ENCODE assay signal across 8 mouse cellular contexts in the genomic region with DNA sequence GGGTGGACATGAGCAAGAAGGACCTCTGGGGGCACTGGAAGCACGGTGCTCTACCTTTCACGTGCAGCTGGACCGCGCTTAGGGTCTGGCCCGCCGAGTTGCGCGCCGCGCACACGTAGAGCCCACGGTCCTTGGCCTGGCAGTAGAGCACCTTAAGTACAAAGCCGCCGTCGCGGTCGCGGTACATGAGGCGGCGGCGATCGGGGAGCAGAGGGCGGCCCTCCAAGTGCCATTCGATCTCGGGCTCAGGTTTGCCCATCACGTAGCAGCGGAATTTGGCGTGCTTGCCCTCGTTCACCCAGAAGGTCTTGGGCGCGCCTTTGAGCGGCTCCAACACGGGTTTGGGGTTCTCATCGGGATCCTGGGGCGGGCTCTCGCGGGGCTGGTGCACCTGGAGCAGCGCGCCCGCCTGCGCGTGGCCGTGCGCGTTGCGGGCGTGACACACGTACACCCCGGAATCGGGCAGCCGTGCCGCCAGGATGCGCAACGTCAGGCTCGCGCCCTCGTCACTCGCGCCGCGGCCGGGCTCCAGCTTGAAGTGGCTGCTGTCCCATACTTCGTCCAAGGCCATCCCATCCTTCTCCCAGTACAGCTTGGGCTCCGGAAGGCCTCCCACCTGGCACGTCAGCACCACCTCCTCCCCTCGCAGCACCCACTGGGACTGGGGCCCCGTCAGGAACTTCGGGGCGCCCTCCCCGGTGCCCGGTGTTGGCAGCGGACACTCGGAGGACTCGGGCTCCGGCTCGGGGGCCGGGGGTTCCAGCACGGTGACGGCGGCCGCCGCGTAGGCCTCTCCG. TPM values are rescaled to one million over a fixed set of nuclear protein-coding genes. Genes with fewer than 3 reads are reported as not detected.
DNase-seq lines count a peak whose midpoint lies in the region; ATAC-seq and TF ChIP-seq lines count a peak whose summit lies in the region.

No protein-coding gene starts in this region.

- no peak for TF ChIP-seq CTCF in kidney, adult 2 months (conservative IDR thresholded peaks at IDR 0.05; ENCODE audit: insufficient read depth, insufficient read length, low read depth, low read length)
- no peak for TF ChIP-seq CTCF in thymus, adult 2 months (IDR thresholded peaks at IDR 0.05; ENCODE audit: borderline replicate concordance, control insufficient read depth, extremely low read depth, insufficient read depth, low read length, poor library complexity)

- peaks cover 50% of the 10 kb centered on the region for H3K27me3 ChIP-seq in embryonic facial prominence, embryonic 10.5 days (replicated peaks; ENCODE audit: low read depth, poor library complexity, severe bottlenecking)
- no peaks in the 10 kb centered on the region for H3K27me3 ChIP-seq in kidney, adult 2 months (replicated peaks; ENCODE audit: control insufficient read depth, insufficient read depth, low read length)
- H3K27me3 ChIP-seq in limb, embryonic 13.5 days: peaks cover 7% of the 10 kb centered on the region; the same call in 1 of the 2 replicates
- peaks cover 18% of the 10 kb centered on the region; the same call in 1 of the 2 replicates for H3K27me3 ChIP-seq in thymus, adult 2 months (ENCODE audit: control insufficient read depth, insufficient read depth, low read length)

- peak overlapping the region; percentile 99 for H3K9ac ChIP-seq in limb, embryonic 13.5 days

- peak; percentile 74 for DNase-seq in layer of hippocampus, adult 11-12 months (ENCODE audit: low spot score)
- DNase-seq in layer of hippocampus, adult 9-10 months (ENCODE audit: low spot score): no peak
- DNase-seq in embryonic facial prominence, embryonic 10.5 days (ENCODE audit: low spot score): peak; percentile 78
- DNase-seq in heart, adult 11 months: peak; percentile 98
- peak; percentile 34 for DNase-seq in kidney, adult 2 months
- peak; percentile 74 for DNase-seq in neural tube, embryonic 10.5 days (ENCODE audit: extremely low spot score, low spot score)
- DNase-seq in thymus, adult 2 months: peak; percentile 53

- H3K4me2 ChIP-seq in limb, embryonic 13.5 days (replicated peaks): peak overlapping the region; percentile 83

- TF ChIP-seq POLR2A in kidney, adult 2 months (IDR thresholded peaks at IDR 0.05; ENCODE audit: low read depth, low read length): no peak
- TF ChIP-seq POLR2A in thymus, adult 2 months (IDR thresholded peaks at IDR 0.05; ENCODE audit: control insufficient read depth, extremely low read depth, insufficient read depth, low read length, poor library complexity): no peak

- peak; percentile 32 for ATAC-seq in limb, embryonic 13.5 days (ENCODE audit: low FRiP score, low read depth)

- no peaks in the 10 kb centered on the region for H3K9me3 ChIP-seq in embryonic facial prominence, embryonic 10.5 days
- no peaks in the 10 kb centered on the region for H3K9me3 ChIP-seq in limb, embryonic 13.5 days

- peaks cover 62% of the 10 kb centered on the region for H3K4me1 ChIP-seq in embryonic facial prominence, embryonic 10.5 days
- H3K4me1 ChIP-seq in kidney, adult 2 months (ENCODE audit: control insufficient read depth, insufficient read depth, low read length): no peaks in the 10 kb centered on the region
- peaks cover 39% of the 10 kb centered on the region for H3K4me1 ChIP-seq in limb, embryonic 13.5 days
- H3K4me1 ChIP-seq in thymus, adult 2 months (replicated peaks; ENCODE audit: control insufficient read depth, insufficient read depth, low read length): peaks cover 10% of the 10 kb centered on the region

- under 1% methylated on average over 84 of the region's 84 CpGs for WGBS in embryonic facial prominence, embryonic 10.5 days
- 3% methylated on average over 84 of the region's 84 CpGs for WGBS in kidney, adult 2 months
- WGBS in limb, embryonic 13.5 days: under 1% methylated on average over 84 of the region's 84 CpGs
- WGBS in thymus, adult 2 months: 2% methylated on average over 84 of the region's 84 CpGs

- H3K36me3 ChIP-seq in embryonic facial prominence, embryonic 10.5 days (replicated peaks): peaks cover 36% of the 10 kb centered on the region
- no peaks in the 10 kb centered on the region for H3K36me3 ChIP-seq in kidney, adult 2 months (ENCODE audit: control insufficient read depth, insufficient read depth, low read length)
- peaks cover 39% of the 10 kb centered on the region for H3K36me3 ChIP-seq in limb, embryonic 13.5 days
- no peaks in the 10 kb centered on the region for H3K36me3 ChIP-seq in thymus, adult 2 months (ENCODE audit: control insufficient read depth, insufficient read depth, low read length)

- H3K4me3 ChIP-seq in embryonic facial prominence, embryonic 10.5 days: peak overlapping the region; percentile 94
- peak overlapping the region; percentile 55 for H3K4me3 ChIP-seq in kidney, adult 2 months (ENCODE audit: insufficient read depth, low read depth, low read length)
- H3K4me3 ChIP-seq in limb, embryonic 13.5 days: peak overlapping the region; percentile 94
- H3K4me3 ChIP-seq in thymus, adult 2 months (ENCODE audit: control insufficient read depth, insufficient read depth, low read length): peak overlapping the region; percentile 41

- peak overlapping the region; percentile 97 for H3K27ac ChIP-seq in embryonic facial prominence, embryonic 10.5 days (replicated peaks)
- no peak overlapping the region for H3K27ac ChIP-seq in kidney, adult 2 months (ENCODE audit: insufficient read depth, low read depth, low read length)
- peak overlapping the region; percentile 99 for H3K27ac ChIP-seq in limb, embryonic 13.5 days
- H3K27ac ChIP-seq in thymus, adult 2 months (ENCODE audit: control insufficient read depth, insufficient read depth, low read length): no peak overlapping the region

RNA-seq across cellular contexts. Expression of a gene that starts 0.9 kb away (rescaled TPM):
- 57.9 and 63.0 TPM in 2 replicates for polyA plus RNA-seq in embryonic facial prominence, embryonic 10.5 days (2016; fragmentation: Nextera tagmentation; extraction: Ambion mirVana)
- 6.4 and 8.9 TPM in 2 replicates for polyA plus RNA-seq in kidney, adult 2 months (2012; rRNA removed)
- polyA plus RNA-seq in limb, embryonic 13.5 days (2015; fragmentation: Nextera tagmentation; extraction: Ambion mirVana): 85.1 and 86.4 TPM in 2 replicates
- polyA plus RNA-seq in thymus, adult 2 months (2012; rRNA removed): 17.9 and 23.1 TPM in 2 replicates

RNA-seq across cellular contexts. Expression of a gene that starts 1.5 kb away (rescaled TPM):
- 2.3 and 3.1 TPM in 2 replicates for polyA plus RNA-seq in embryonic facial prominence, embryonic 10.5 days (2016; fragmentation: Nextera tagmentation; extraction: Ambion mirVana)
- polyA plus RNA-seq in kidney, adult 2 months (2012; rRNA removed): 3.9 and 6.5 TPM in 2 replicates
- polyA plus RNA-seq in limb, embryonic 13.5 days (2015; fragmentation: Nextera tagmentation; extraction: Ambion mirVana): 14.2 and 14.3 TPM in 2 replicates
- polyA plus RNA-seq in thymus, adult 2 months (2012; rRNA removed): 9.6 and 19.9 TPM in 2 replicates

RNA-seq across cellular contexts. Expression of a gene that starts 16.0 kb away (rescaled TPM):
- 31.7 and 33.4 TPM in 2 replicates for polyA plus RNA-seq in embryonic facial prominence, embryonic 10.5 days (2016; fragmentation: Nextera tagmentation; extraction: Ambion mirVana)
- 15.5 and 21.0 TPM in 2 replicates for polyA plus RNA-seq in kidney, adult 2 months (2012; rRNA removed)
- polyA plus RNA-seq in limb, embryonic 13.5 days (2015; fragmentation: Nextera tagmentation; extraction: Ambion mirVana): 23.4 and 25.5 TPM in 2 replicates
- polyA plus RNA-seq in thymus, adult 2 months (2012; rRNA removed): 73.2 and 93.0 TPM in 2 replicates

RNA-seq across cellular contexts. Expression of a gene that starts 26.0 kb away (rescaled TPM):
- polyA plus RNA-seq in embryonic facial prominence, embryonic 10.5 days (2016; fragmentation: Nextera tagmentation; extraction: Ambion mirVana): 3.3 and 3.5 TPM in 2 replicates
- polyA plus RNA-seq in kidney, adult 2 months (2012; rRNA removed): 1.3 and 1.8 TPM in 2 replicates
- 0.83 and 0.97 TPM in 2 replicates for polyA plus RNA-seq in limb, embryonic 13.5 days (2015; fragmentation: Nextera tagmentation; extraction: Ambion mirVana)
- polyA plus RNA-seq in thymus, adult 2 months (2012; rRNA removed): 3.0 and 3.5 TPM in 2 replicates

RNA-seq across cellular contexts. Expression of a gene that starts 26.2 kb away (rescaled TPM):
- polyA plus RNA-seq in embryonic facial prominence, embryonic 10.5 days (2016; fragmentation: Nextera tagmentation; extraction: Ambion mirVana): 25.3 and 27.0 TPM in 2 replicates
- polyA plus RNA-seq in kidney, adult 2 months (2012; rRNA removed): 31.6 and 51.9 TPM in 2 replicates
- 37.5 and 37.7 TPM in 2 replicates for polyA plus RNA-seq in limb, embryonic 13.5 days (2015; fragmentation: Nextera tagmentation; extraction: Ambion mirVana)
- 38.7 and 43.7 TPM in 2 replicates for polyA plus RNA-seq in thymus, adult 2 months (2012; rRNA removed)

Comparison
In these comparisons a context has a peak if more than half of its experiments do, and no peak if none do; other contexts are left out.
1. H3K27ac ChIP-seq: peak in embryonic facial prominence, embryonic 10.5 days (single experiment) and limb, embryonic 13.5 days (single experiment); none in kidney, adult 2 months (single experiment) and thymus, adult 2 months (single experiment).
2. H3K4me3 ChIP-seq: peak in every context shown above with its lines; median percentile 94 in embryonic facial prominence, embryonic 10.5 days; 94 in limb, embryonic 13.5 days; 55 in kidney, adult 2 months; 41 in thymus, adult 2 months.